Mouse (Mus musculus): Measurements from ENCODE around the gene Cd247.

DNA sequence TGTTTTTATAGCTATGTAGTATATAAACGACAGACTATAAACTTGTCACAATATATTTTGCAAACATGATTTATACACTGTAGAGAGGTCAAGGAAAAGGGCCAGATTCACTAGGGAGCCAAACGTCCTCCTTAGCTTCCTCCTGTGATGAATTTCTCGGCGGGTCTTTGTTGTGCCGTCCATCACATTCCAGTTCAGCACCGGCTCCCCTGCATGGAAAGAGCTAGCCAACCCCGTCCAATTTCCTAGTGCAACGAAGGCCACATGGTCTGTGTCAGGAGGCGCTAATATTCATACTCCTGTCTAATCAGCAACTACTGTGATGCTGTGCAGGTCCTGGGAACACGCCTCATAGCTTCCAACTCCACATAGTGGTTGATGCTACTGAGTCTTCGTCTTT lies 40.4 kb upstream of the Cd247 start:
- no peak for TF ChIP-seq POLR2A (IDR thresholded peaks at IDR 0.05; ENCODE audit: insufficient read length, low read depth)
- TF ChIP-seq E2F4 (IDR thresholded peaks at IDR 0.05; ENCODE audit: insufficient read depth) = no peak
